Mouse (Mus musculus) WW6 (cell line): ENCODE measurements around the gene Cmas.

Experiments used
- DNase-seq: peaks from one replicate; pipeline ENCODE4 v3.0.0-alpha.2; 2013; ENCODE audit warnings: low read depth, low spot score

Gene Cmas

GRCm38 (mm10) chr6:142793468-142793867, 37.0 kb downstream of the Cmas start:
- DNase-seq = no peak

- no peak for DNase-seq
Measured at GRCm38 (mm10) chr6:142795087-142795486, 38.6 kb downstream of the Cmas start.

GRCm38 (mm10) chr6:142795655-142796441, 39.4 kb downstream of the Cmas start:
- no peak for DNase-seq

- no peak for DNase-seq
Measured at GRCm38 (mm10) chr6:142797996-142798395, 41.5 kb downstream of the Cmas start.

GRCm38 (mm10) chr6:142798837-142799236, 42.4 kb downstream of the Cmas start:
- no peak for DNase-seq

GRCm38 (mm10) chr6:142799704-142800374, 43.4 kb downstream of the Cmas start:
- no peak for DNase-seq

GRCm38 (mm10) chr6:142801687-142802086, 45.2 kb downstream of the Cmas start:
- DNase-seq = no peak

- no peak for DNase-seq
Measured at GRCm38 (mm10) chr6:142802617-142803525, 46.4 kb downstream of the Cmas start.

GRCm38 (mm10) chr6:142804402-142804801, 47.9 kb downstream of the Cmas start, which contains the start of gene Sult6b2:
Gene Sult6b2, minus strand, starts transcription at chr6:142804502.
- DNase-seq = no peak

- DNase-seq = no peak
Measured at GRCm38 (mm10) chr6:142806326-142806725, 49.8 kb downstream of the Cmas start.

GRCm38 (mm10) chr6:142809373-142810098, 53.0 kb downstream of the Cmas start:
- no peak for DNase-seq

- no peak for DNase-seq
Measured at GRCm38 (mm10) chr6:142810239-142810638, 53.8 kb downstream of the Cmas start.

- no peak for DNase-seq
Measured at GRCm38 (mm10) chr6:142812969-142813368, 56.5 kb downstream of the Cmas start.

GRCm38 (mm10) chr6:142814011-142814410, 57.5 kb downstream of the Cmas start:
- peak; percentile 16 for DNase-seq

- DNase-seq = peak; percentile 83
Measured at GRCm38 (mm10) chr6:142814495-142814921, 58.0 kb downstream of the Cmas start.

GRCm38 (mm10) chr6:142815513-142815912, 59.0 kb downstream of the Cmas start:
- no peak for DNase-seq

- no peak for DNase-seq
Measured at GRCm38 (mm10) chr6:142818306-142818705, 61.8 kb downstream of the Cmas start.

- DNase-seq = no peak
Measured at GRCm38 (mm10) chr6:142823008-142823787, 66.7 kb downstream of the Cmas start.
